Mouse (Mus musculus) intestine, embryonic 14.5 days (tissue): ENCODE measurements around the gene Gm38431. TPM values are rescaled to one million over a fixed set of nuclear protein-coding genes. Genes with fewer than 3 reads are reported as not detected.

Experiments used
- ATAC-seq: fragments of 200-750 bp; cut with Nextera tagmentation; replicated peaks from 2 replicates; pipeline ENCODE4 v1.8.0; 2017; ENCODE audit warnings: low read depth, moderate number of reproducible peaks, moderate TSS enrichment, moderate library complexity; ENCODE audit not compliant: low FRiP score, low TSS enrichment
- DNase-seq: peaks from one replicate; pipeline ENCODE4 v3.0.0-alpha.2; 2018; ENCODE audit warnings: low spot score
- H3K27ac ChIP-seq: fragments of 300-500 bp; sonication (generic); 2 replicates; pipeline ENCODE4 v1.5.1; 2014; ENCODE audit warnings: low read depth, mild to moderate bottlenecking, control low read depth
- H3K27me3 ChIP-seq: fragments of 300-500 bp; sonication (generic); replicated peaks from 2 replicates; pipeline ENCODE4 v1.6.1; 2014; ENCODE audit warnings: low read length, control low read depth; ENCODE audit not compliant: control insufficient read depth, insufficient read depth
- H3K36me3 ChIP-seq: fragments of 300-500 bp; sonication (generic); 2 replicates; pipeline ENCODE4 v1.6.1; 2014; ENCODE audit warnings: low read length, control low read depth; ENCODE audit not compliant: control insufficient read depth, insufficient read depth
- H3K4me1 ChIP-seq: fragments of 300-500 bp; sonication (generic); replicated peaks from 2 replicates; pipeline ENCODE4 v1.6.1; 2014; ENCODE audit warnings: low read length, control low read depth, mixed read lengths; ENCODE audit not compliant: control insufficient read depth, insufficient read depth
- H3K4me2 ChIP-seq: fragments of 300-500 bp; sonication (generic); 2 replicates; pipeline ENCODE4 v1.6.1; 2014; ENCODE audit warnings: low read length
- H3K4me3 ChIP-seq: fragments of 300-500 bp; sonication (generic); 2 replicates; pipeline ENCODE4 v1.5.1; 2014; ENCODE audit warnings: low read depth, low read length, control low read depth, mixed read lengths
- H3K9ac ChIP-seq: fragments of 300-500 bp; sonication (generic); 2 replicates; pipeline ENCODE4 v1.6.1; 2014; ENCODE audit warnings: mild to moderate bottlenecking, low read length
- H3K9me3 ChIP-seq: fragments of 300-500 bp; sonication (generic); 2 replicates; pipeline ENCODE4 v1.6.1; 2016; ENCODE audit warnings: low read length, control low read depth; ENCODE audit not compliant: control insufficient read depth
- WGBS: fragments of 180-500 bp; shearing (Covaris S2); extraction: QIAGEN DNeasy Blood & Tissue Kit; methylation state at CpG from one replicate; pipeline ENCODE4 v1.1.7; 2014; 5-methylcytosine and 5-hydroxymethylcytosine counted together
- polyA plus RNA-seq: library from polyadenylated mRNA; unstranded; fragments of >200 nt; fragmentation: Nextera tagmentation; extraction: Ambion mirVana; gene quantifications from 2 replicates; pipeline ENCODE4 v1.2.1, GENCODE M21; 2014

Gm38431 gene
- polyA plus RNA-seq, 1 experiment from 2014 or later, result 3.7 TPM

DNA sequence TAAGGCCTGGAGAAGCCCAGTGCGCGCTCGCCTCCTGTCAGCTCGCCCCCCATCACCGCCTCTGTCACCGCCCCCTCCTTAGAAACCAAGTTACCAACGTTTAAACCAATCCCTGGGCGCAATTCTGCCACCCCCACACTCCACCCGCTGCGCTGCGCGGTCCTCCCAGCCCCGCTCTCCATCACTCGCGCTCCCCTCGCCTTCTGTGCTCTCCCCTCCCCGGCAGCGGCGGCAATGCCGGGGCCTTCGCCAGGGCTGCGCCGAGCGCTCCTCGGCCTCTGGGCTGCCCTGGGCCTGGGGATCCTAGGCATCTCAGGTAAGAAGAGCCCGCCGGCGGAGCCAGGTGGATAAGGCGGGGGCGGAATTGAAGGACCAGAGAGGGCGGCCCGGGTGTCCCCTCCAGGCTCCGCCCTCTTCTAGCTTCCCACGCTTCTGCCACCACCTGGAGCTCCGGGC, 59.9 kb downstream of the Gm38431 start, which contains the start of gene Icam5:
Gene Icam5 (plus strand): TSS at position 178 of the 456 bp plus-strand sequence.
- Histone ChIP-seq H3K4me2 (peak within 1 kb of the TSS; percentile 98), H3K27me3 (peaks cover 70% of the 10 kb centered on the region), H3K27ac (no peak within 1 kb of the TSS), H3K9ac (peak within 1 kb of the TSS; percentile 22; the same call in 1 of the 2 replicates), H3K36me3 (no peaks in the 10 kb centered on the region), H3K9me3 (no peaks in the 10 kb centered on the region), H3K4me1 (peaks cover 35% of the 10 kb centered on the region), H3K4me3 (peak within 1 kb of the TSS; percentile 48)
- DNase-seq (no peak), ATAC-seq (no peak)
- 0% methylated on average over 35 of the region's 35 CpGs for WGBS

DNA sequence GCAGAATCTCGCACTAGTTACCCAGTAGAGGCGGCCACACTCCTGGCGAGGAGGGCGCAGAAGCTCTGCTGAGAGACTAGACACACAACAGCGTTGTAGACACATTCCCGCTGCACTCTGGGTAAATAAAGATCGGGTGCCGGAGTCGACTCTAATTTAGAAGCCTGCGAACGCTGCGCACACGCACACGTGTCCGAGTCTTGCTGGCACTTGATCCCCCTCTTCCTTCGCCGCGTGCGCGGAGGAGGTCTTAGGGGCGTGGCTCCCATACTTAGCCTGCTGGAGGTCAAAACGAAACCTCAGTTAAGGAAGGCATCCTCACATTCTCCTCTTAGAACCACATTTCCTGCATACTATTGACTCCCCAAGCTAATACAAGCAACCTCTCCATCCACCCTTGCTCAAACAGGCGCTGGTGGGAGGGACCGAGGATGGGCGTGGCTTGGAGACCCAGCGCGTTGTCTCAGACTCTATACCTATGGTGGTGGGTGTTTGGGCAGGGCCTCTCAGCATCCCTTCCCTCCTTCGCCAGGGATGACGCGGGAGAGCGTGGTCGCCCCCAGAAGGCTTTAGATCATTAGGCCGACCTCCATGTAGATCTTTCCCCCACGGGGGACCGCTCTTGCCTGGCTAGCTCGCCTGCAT, 60.4 kb downstream of the Gm38431 start:
- H3K4me1 ChIP-seq, result peaks cover 35% of the 10 kb centered on the region
- no peak overlapping the region for H3K27ac ChIP-seq
- peak; percentile 17 for ATAC-seq

DNA sequence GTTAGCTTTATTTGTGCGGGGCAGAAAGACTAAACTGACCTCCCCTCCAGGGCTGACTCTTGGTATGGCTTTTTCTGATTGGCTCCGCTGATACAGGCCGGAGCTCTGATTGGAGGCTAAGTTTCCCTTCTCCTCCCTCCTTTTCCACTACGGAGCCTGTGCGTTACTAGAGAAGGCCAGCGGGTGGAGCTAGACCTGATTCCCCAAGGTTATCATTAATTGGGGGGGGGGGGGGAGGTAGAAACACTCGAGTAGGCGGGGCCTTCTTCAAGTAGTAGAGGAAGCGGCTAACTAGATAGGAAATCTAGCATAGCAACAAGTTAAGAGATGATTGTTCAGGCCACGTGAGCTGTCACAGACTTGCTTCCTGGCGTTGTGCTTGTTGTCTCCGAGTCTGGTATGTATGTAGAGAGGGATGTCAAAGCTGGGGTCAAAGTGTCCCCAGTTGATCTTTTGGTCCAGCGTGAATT, 61.0 kb downstream of the Gm38431 start:
- Histone ChIP-seq H3K4me2 (peak overlapping the region; percentile 98), H3K9me3 (no peaks in the 10 kb centered on the region), H3K4me1 (peaks cover 35% of the 10 kb centered on the region), H3K36me3 (no peaks in the 10 kb centered on the region), H3K4me3 (peak overlapping the region; percentile 43), H3K27ac (no peak overlapping the region), H3K27me3 (peaks cover 59% of the 10 kb centered on the region), H3K9ac (no peak overlapping the region)
- DNase-seq (peak; percentile 80), ATAC-seq (peak; percentile 47)
- WGBS, result 2% methylated on average over 13 of the region's 13 CpGs

More for the DNA sequence above, 60.4 kb downstream of the Gm38431 start:
- no peaks in the 10 kb centered on the region for H3K9me3 ChIP-seq
- under 1% methylated on average over 35 of the region's 36 CpGs for WGBS
- no peak overlapping the region for H3K9ac ChIP-seq
- DNase-seq, result peak; percentile 80
- H3K27me3 ChIP-seq, result peaks cover 64% of the 10 kb centered on the region
- peak overlapping the region; percentile 98 for H3K4me2 ChIP-seq
- peak overlapping the region; percentile 43 for H3K4me3 ChIP-seq
- no peaks in the 10 kb centered on the region for H3K36me3 ChIP-seq

DNA sequence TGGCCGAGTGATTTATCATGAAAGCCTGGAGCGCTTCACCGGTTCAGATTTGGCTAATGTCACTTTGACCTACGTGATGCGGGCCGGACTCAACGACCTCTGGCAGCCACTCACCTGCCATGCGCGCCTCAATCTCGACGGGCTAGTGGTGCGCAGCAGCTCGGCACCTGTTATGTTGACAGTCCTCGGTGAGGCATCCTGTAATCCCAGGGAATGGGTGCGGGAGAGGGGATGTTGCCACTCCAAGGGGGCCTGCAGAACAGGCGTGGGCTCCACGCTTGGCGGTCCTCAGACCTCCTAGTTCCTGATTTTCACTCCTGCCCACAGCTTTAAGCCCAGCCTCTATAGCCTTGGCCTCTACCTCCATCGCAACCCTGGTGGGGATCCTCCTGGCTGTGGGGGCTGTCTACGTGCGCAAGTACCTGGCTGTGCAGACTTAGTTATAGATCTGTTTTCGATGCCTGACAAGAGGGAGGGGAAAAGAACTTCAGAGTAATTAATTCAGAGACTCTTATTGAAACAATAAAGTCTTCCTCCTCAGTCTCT, 61.7 kb downstream of the Gm38431 start:
- ATAC-seq (no peak), DNase-seq (no peak)
- Histone ChIP-seq H3K4me1 (peaks cover 34% of the 10 kb centered on the region), H3K9me3 (no peaks in the 10 kb centered on the region), H3K4me2 (peak overlapping the region; percentile 98), H3K4me3 (peak overlapping the region; percentile 43; the same call in 1 of the 2 replicates), H3K27ac (no peak overlapping the region), H3K36me3 (no peaks in the 10 kb centered on the region), H3K27me3 (peaks cover 52% of the 10 kb centered on the region), H3K9ac (no peak overlapping the region)
- WGBS, result 26% methylated on average over 22 of the region's 22 CpGs

DNA sequence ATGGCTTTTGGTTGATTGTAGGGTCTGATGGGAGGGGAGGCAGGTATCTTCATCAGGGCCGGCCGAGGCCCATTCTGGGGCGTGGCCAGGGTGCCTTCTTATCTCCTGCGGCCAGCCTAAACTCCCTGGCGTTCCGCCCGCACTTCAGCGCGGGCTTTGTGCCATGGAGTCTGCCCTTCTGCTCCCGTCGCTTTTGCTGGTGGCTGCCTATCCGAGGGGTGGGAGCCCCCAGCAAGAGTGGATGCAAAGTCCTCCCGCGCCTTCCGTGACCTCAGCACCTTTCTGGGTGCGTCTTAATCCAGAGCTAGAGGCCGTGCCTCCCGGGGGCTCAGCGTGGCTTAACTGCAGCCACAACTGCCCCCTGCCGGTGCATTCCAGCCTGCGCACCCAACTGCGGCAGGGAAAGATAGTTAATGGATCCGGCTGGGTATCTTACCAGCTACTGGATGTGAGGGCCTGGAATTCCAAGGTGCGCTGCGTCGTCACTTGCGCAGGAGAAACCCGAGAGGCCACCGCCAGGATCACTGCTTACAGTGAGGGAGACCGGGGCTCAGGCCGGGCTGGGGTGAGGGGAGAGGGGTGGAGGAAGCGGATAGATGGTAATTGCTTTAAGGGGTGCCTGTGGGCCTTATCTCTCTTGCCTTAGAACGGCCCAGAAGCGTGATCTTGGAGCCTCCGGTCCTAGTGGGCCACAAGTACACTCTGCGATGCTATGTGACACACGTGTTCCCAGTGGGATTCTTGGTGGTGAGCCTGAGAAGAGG, 62.3 kb downstream of the Gm38431 start, which contains the start of gene Icam4:
Gene Icam4 (plus strand): TSS at position 83 of the 764 bp plus-strand sequence.
- Histone ChIP-seq H3K27me3 (peaks cover 45% of the 10 kb centered on the region), H3K4me1 (peaks cover 29% of the 10 kb centered on the region), H3K4me2 (peak within 1 kb of the TSS; percentile 98), H3K9ac (peak within 1 kb of the TSS; percentile 27; the same call in 1 of the 2 replicates), H3K9me3 (no peaks in the 10 kb centered on the region), H3K27ac (no peak within 1 kb of the TSS), H3K4me3 (peak within 1 kb of the TSS; percentile 27), H3K36me3 (no peaks in the 10 kb centered on the region)
- DNase-seq (peak; percentile 89), ATAC-seq (peak; percentile 17; the same call in 1 of the 2 replicates)
- WGBS, result 3% methylated on average over 37 of the region's 37 CpGs

DNA sequence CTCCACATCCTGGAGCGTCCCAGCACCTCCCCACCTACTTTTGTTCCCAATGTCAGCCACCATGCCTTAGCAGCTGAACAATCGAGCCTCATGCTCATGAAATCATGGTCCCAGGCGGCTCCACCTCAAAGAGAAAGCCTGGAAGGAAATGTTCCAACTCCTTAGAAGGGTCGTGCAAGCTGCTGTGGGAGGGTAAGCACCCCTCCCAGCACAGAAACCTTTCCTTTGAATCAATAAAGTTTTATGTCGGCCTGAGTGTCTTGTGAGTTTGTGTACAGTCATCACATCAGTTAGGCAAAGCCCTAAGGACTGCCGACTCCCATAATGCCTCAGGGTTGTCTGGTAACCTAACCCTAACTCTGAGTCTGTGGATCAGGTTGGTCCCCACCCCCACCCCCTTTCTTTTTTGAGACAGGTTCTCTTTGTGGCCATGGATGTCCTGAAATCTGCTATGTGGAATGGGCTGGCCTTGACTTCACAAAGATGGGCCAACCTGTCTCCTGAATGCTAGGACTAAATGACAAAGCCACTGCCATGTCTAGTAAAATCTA, 63.2 kb downstream of the Gm38431 start:
- Histone ChIP-seq H3K27ac (no peak overlapping the region), H3K9me3 (no peaks in the 10 kb centered on the region), H3K4me3 (no peak overlapping the region), H3K27me3 (peaks cover 37% of the 10 kb centered on the region), H3K36me3 (no peaks in the 10 kb centered on the region), H3K9ac (no peak overlapping the region), H3K4me1 (peaks cover 28% of the 10 kb centered on the region), H3K4me2 (no peak overlapping the region)
- no peak for DNase-seq
- ATAC-seq, result no peak
- 74% methylated on average over 6 of the region's 6 CpGs for WGBS

DNA sequence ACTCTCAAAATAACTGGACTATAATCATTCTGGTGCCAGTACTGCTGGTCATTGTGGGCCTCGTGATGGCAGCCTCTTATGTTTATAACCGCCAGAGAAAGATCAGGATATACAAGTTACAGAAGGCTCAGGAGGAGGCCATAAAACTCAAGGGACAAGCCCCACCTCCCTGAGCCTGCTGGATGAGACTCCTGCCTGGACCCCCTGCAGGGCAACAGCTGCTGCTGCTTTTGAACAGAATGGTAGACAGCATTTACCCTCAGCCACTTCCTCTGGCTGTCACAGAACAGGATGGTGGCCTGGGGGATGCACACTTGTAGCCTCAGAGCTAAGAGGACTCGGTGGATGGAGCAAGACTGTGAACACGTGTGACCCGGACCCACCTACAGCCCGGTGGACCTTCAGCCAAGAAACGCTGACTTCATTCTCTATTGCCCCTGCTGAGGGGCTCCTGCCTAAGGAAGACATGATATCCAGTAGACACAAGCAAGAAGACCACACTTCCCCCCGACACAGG, 64.0 kb downstream of the Gm38431 start:
- Histone ChIP-seq H3K36me3 (no peaks in the 10 kb centered on the region), H3K9me3 (no peaks in the 10 kb centered on the region), H3K9ac (no peak overlapping the region), H3K4me2 (no peak overlapping the region), H3K27ac (no peak overlapping the region), H3K4me1 (peaks cover 23% of the 10 kb centered on the region), H3K27me3 (peaks cover 29% of the 10 kb centered on the region), H3K4me3 (no peak overlapping the region)
- DNase-seq (no peak), ATAC-seq (no peak)
- 48% methylated on average over 8 of the region's 8 CpGs for WGBS

DNA sequence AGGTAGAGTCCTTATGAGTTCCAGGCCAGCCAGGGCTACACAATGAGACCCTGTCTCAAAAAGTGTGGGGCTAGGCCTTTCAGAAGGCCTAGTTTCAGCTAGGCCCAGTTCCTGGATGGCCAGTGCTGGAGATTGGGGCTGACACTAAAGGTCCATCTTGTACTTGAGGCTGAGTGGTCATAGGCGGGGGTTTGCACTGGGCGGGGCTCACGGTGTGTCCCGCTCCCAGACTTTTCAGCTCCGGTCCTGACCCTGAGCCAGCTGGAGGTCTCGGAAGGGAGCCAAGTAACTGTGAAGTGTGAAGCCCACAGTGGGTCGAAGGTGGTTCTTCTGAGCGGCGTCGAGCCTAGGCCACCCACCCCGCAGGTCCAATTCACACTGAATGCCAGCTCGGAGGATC, 64.9 kb downstream of the Gm38431 start:
- ATAC-seq, result no peak
- H3K4me3 ChIP-seq, result no peak overlapping the region
- WGBS, result 81% methylated on average over 12 of the region's 12 CpGs
- no peaks in the 10 kb centered on the region for H3K9me3 ChIP-seq
- DNase-seq, result no peak
- no peak overlapping the region for H3K9ac ChIP-seq
- H3K4me2 ChIP-seq, result no peak overlapping the region
- no peak overlapping the region for H3K27ac ChIP-seq
- peaks cover 18% of the 10 kb centered on the region for H3K4me1 ChIP-seq
- H3K27me3 ChIP-seq, result peaks cover 19% of the 10 kb centered on the region
- H3K36me3 ChIP-seq, result no peaks in the 10 kb centered on the region
